Mouse (Mus musculus) intestine, embryonic 14.5 days (tissue): ENCODE measurements around the gene Znrf4. TPM values are rescaled to one million over a fixed set of nuclear protein-coding genes. Genes with fewer than 3 reads are reported as not detected.

Experiments used
- ATAC-seq: fragments of 200-750 bp; cut with Nextera tagmentation; replicated peaks from 2 replicates; pipeline ENCODE4 v1.8.0; 2017; ENCODE audit warnings: low read depth, moderate number of reproducible peaks, moderate TSS enrichment, moderate library complexity; ENCODE audit not compliant: low FRiP score, low TSS enrichment
- DNase-seq: peaks from one replicate; pipeline ENCODE4 v3.0.0-alpha.2; 2018; ENCODE audit warnings: low spot score
- H3K27ac ChIP-seq: fragments of 300-500 bp; sonication (generic); 2 replicates; pipeline ENCODE4 v1.5.1; 2014; ENCODE audit warnings: low read depth, mild to moderate bottlenecking, control low read depth
- H3K27me3 ChIP-seq: fragments of 300-500 bp; sonication (generic); replicated peaks from 2 replicates; pipeline ENCODE4 v1.6.1; 2014; ENCODE audit warnings: low read length, control low read depth; ENCODE audit not compliant: control insufficient read depth, insufficient read depth
- H3K36me3 ChIP-seq: fragments of 300-500 bp; sonication (generic); 2 replicates; pipeline ENCODE4 v1.6.1; 2014; ENCODE audit warnings: low read length, control low read depth; ENCODE audit not compliant: control insufficient read depth, insufficient read depth
- H3K4me1 ChIP-seq: fragments of 300-500 bp; sonication (generic); replicated peaks from 2 replicates; pipeline ENCODE4 v1.6.1; 2014; ENCODE audit warnings: low read length, control low read depth, mixed read lengths; ENCODE audit not compliant: control insufficient read depth, insufficient read depth
- H3K4me2 ChIP-seq: fragments of 300-500 bp; sonication (generic); 2 replicates; pipeline ENCODE4 v1.6.1; 2014; ENCODE audit warnings: low read length
- H3K4me3 ChIP-seq: fragments of 300-500 bp; sonication (generic); 2 replicates; pipeline ENCODE4 v1.5.1; 2014; ENCODE audit warnings: low read depth, low read length, control low read depth, mixed read lengths
- H3K9ac ChIP-seq: fragments of 300-500 bp; sonication (generic); 2 replicates; pipeline ENCODE4 v1.6.1; 2014; ENCODE audit warnings: mild to moderate bottlenecking, low read length
- H3K9me3 ChIP-seq: fragments of 300-500 bp; sonication (generic); 2 replicates; pipeline ENCODE4 v1.6.1; 2016; ENCODE audit warnings: low read length, control low read depth; ENCODE audit not compliant: control insufficient read depth
- WGBS: fragments of 180-500 bp; shearing (Covaris S2); extraction: QIAGEN DNeasy Blood & Tissue Kit; methylation state at CpG from one replicate; pipeline ENCODE4 v1.1.7; 2014; 5-methylcytosine and 5-hydroxymethylcytosine counted together
- polyA plus RNA-seq: library from polyadenylated mRNA; unstranded; fragments of >200 nt; fragmentation: Nextera tagmentation; extraction: Ambion mirVana; gene quantifications from 2 replicates; pipeline ENCODE4 v1.2.1, GENCODE M21; 2014

Gene Znrf4
- polyA plus RNA-seq, 1 experiment from 2014 or later, result not detected

DNA sequence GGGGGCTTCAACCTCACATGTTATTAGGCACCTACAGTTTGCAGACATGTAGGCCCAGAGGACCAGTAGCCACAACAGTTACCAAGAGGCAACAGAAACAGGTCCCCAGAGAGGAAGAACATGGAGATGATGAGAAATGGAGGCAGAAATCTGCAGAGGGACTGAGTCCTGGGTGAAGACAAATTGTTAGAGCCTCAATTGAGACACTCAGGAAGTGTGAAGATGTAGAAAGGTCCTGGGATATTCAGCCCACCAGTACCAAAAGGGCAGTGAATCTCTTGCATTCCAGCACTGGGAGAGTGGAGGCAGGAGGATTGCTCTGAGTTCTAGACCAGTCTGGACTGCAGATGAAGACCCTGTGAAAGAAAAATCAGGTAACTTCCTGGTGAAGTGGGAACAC lies 2.1 kb upstream of the Znrf4 start:
- no peak overlapping the region for H3K27ac ChIP-seq
- H3K4me1 ChIP-seq, result peaks cover 6% of the 10 kb centered on the region; the same call in 1 of the 2 replicates
- H3K27me3 ChIP-seq, result peaks cover 54% of the 10 kb centered on the region
- H3K9ac ChIP-seq, result no peak overlapping the region
- H3K4me3 ChIP-seq, result no peak overlapping the region
- H3K4me2 ChIP-seq, result no peak overlapping the region
- ATAC-seq, result no peak
- no peaks in the 10 kb centered on the region for H3K36me3 ChIP-seq
- no peak for DNase-seq
- no peaks in the 10 kb centered on the region for H3K9me3 ChIP-seq

DNA sequence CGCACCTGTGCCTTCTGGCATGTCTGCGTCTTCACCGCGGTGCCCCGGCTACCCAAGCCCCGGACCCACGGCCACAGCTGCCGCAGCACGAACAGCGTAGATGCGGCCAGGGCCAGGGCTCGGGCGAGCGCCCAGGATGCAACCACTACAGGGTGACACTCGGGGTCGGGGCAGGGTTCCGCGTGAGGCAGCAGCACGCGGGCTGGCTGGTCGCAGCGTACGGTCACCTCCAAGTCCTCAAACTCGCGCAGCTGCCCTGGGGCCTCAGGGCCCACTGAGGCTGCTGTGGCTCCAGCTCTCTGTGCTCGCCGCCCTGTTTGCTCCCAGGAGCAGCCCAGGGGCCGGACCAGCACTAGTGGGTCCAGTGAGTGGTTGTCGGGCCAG lies 532 bp downstream of the Znrf4 start:
- WGBS, result 25% methylated on average over 29 of the region's 29 CpGs
- H3K27ac ChIP-seq, result no peak overlapping the region

DNA sequence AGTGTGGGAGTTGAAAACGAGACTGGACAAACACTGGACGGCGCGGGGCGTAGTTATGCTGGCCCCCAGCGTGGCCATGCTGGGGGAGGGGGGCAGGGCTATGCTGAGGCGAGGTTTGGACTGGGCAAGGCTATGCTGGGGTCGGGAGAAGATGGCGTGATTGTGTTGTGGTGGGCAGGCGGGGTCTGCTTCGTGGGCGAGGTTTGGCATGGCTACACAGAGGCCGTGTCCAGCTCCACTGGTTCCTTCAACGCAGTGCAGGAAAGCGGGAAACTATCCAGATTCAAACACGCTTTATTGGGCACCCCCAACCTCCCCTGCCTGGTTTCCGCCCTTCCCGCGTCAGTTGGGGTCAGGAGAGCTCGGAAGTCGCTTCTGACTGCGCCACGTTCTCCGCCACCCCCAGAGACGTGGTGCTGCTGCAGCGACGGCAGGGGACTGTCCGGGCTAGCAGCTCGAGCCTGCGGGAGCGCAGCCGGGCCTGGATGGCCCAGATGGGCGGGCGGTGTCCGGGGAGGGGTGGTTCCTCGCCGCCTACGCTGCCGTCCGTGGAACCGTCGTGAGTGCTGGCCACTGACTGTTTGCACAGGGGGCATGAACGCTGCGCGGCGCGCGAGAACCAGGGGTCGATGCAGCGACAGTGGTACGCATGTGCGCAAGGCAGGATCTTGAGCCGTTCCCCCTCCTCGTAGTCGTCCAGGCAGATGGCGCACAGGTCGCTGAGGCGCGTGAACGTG lies 1.1 kb downstream of the Znrf4 start:
- Histone ChIP-seq H3K27ac (no peak overlapping the region), H3K4me1 (peaks cover 10% of the 10 kb centered on the region; the same call in 1 of the 2 replicates), H3K4me2 (peak overlapping the region; percentile 40), H3K36me3 (no peaks in the 10 kb centered on the region), H3K27me3 (peaks cover 65% of the 10 kb centered on the region), H3K4me3 (peak overlapping the region; percentile 24), H3K9ac (0 out of 2 replicates have a peak overlapping the region, but pooled peaks have one; percentile 20), H3K9me3 (no peaks in the 10 kb centered on the region)
- 8% methylated on average over 58 of the region's 60 CpGs for WGBS
- ATAC-seq (no peak), DNase-seq (peak; percentile 60)

More for the DNA sequence above, 532 bp downstream of the Znrf4 start:
- Histone ChIP-seq H3K9ac (0 out of 2 replicates have a peak overlapping the region, but pooled peaks have one; percentile 20), H3K9me3 (no peaks in the 10 kb centered on the region), H3K36me3 (no peaks in the 10 kb centered on the region), H3K4me2 (peak overlapping the region; percentile 40), H3K4me1 (peaks cover 9% of the 10 kb centered on the region; the same call in 1 of the 2 replicates), H3K27me3 (peaks cover 65% of the 10 kb centered on the region), H3K4me3 (peak overlapping the region; percentile 24)
- no peak for DNase-seq
- no peak for ATAC-seq

DNA sequence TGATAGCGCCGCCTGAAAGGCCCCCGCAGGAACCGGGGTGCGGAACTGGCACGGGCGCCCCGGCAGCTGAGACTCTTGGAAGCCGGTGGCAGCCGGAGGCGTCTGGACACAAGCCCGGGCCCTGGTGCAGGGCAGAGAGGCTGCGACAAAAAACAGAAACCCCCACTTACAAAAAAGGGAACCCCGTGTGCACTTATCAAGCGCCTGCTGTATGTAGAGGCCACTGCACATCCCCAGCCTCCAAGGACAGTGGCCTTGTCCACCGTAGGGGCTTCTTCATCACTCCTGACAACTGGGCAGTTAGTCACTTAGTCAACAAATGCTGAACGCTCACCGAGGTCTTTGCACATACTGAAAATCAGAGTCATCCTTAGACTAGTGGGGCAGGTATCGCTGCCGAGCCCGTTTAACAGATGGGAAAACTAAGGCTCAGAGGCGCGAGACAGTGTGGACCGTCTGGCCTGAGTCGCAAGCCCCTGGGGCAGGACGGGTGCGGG lies 1.7 kb downstream of the Znrf4 start:
- H3K4me3 ChIP-seq, result no peak overlapping the region
- no peak overlapping the region for H3K9ac ChIP-seq
- H3K27me3 ChIP-seq, result peaks cover 65% of the 10 kb centered on the region
- H3K9me3 ChIP-seq, result no peaks in the 10 kb centered on the region
- no peaks in the 10 kb centered on the region for H3K36me3 ChIP-seq
- WGBS, result 31% methylated on average over 27 of the region's 27 CpGs
- H3K4me2 ChIP-seq, result peak overlapping the region; percentile 40; the same call in 1 of the 2 replicates
- H3K27ac ChIP-seq, result no peak overlapping the region
- H3K4me1 ChIP-seq, result peaks cover 5% of the 10 kb centered on the region; the same call in 1 of the 2 replicates
- DNase-seq, result peak; percentile 51
- ATAC-seq, result no peak

DNA sequence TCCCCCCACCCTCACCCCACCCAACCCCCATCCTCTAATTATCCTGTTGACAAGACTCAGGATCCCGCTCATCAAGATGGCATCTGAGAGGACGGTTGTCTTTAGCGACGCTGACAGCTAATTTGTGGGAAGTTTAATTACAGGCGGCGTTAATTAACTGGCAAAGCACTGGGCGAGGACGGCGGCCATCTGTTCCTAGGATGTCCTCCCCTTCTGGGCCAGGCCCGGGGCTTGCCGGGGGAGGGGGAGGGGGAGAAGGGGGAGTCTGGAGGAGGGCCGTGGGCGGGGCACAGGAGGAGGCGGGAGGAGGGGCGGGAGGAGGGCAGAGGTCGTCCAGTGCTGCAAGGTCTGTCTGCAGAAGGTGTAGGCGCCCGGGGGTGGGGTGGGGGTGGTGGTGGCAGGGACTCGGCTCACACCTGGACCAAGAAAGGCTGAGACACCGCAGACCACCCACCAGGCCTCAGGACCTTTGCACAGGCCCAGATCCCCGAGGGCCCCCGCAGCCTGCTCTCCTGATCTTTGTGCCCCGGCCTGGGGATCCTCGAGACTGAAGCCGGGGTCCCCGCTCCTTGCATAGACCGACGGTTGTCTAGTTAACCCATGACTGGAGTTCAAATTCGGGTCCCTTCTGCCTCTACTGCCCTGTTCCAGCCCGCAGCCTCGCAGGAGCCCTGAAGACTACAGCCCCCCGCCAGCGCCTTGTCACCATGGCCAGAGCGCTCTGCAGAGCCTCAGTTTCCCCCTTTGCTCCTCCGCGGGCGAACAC lies 2.3 kb downstream of the Znrf4 start:
- Histone ChIP-seq H3K9me3 (no peaks in the 10 kb centered on the region), H3K36me3 (no peaks in the 10 kb centered on the region), H3K27me3 (peaks cover 61% of the 10 kb centered on the region), H3K4me2 (no peak overlapping the region), H3K4me3 (no peak overlapping the region), H3K27ac (no peak overlapping the region), H3K9ac (no peak overlapping the region), H3K4me1 (0 out of 2 replicates have a peak, but pooled peaks cover 4% of the 10 kb centered on the region)
- 7% methylated on average over 37 of the region's 37 CpGs for WGBS
- DNase-seq, result peak; percentile 63
- no peak for ATAC-seq

DNA sequence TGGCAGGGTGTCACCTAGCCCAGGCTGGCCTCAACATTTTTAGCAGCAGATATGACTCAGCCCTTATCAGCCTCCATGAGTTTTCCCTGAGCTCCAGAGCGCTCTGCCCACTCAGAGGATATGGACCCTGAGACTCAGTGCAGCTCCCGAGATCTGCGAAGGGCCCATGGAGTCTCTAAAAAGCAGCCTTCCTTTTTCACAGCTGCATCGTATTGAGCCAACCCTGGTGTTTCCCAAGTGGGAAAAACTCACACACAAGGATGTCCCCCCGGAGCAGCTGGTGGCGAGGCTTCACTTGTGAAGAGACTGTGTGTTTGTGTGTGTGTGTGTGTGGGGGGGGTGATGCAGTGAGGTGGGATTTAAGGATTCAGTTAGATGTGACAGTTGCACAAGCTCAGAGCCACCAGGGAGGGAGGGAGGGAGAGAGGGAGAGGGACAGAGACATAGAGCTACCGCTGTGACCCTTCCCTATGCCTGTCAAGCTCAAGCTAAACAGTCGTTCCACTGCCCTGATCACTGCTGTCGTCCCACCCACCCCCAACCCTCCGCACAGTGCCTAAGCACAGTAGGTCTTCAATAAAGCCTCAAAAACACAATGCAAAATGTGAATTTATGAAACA lies 3.1 kb downstream of the Znrf4 start:
- WGBS, result 44% methylated on average over 10 of the region's 10 CpGs
- Histone ChIP-seq H3K9ac (no peak overlapping the region), H3K27me3 (peaks cover 56% of the 10 kb centered on the region), H3K4me1 (0 out of 2 replicates have a peak, but pooled peaks cover 4% of the 10 kb centered on the region), H3K4me2 (no peak overlapping the region), H3K36me3 (no peaks in the 10 kb centered on the region), H3K27ac (no peak overlapping the region), H3K9me3 (no peaks in the 10 kb centered on the region), H3K4me3 (no peak overlapping the region)
- peak; percentile 47 for DNase-seq
- ATAC-seq, result no peak

DNA sequence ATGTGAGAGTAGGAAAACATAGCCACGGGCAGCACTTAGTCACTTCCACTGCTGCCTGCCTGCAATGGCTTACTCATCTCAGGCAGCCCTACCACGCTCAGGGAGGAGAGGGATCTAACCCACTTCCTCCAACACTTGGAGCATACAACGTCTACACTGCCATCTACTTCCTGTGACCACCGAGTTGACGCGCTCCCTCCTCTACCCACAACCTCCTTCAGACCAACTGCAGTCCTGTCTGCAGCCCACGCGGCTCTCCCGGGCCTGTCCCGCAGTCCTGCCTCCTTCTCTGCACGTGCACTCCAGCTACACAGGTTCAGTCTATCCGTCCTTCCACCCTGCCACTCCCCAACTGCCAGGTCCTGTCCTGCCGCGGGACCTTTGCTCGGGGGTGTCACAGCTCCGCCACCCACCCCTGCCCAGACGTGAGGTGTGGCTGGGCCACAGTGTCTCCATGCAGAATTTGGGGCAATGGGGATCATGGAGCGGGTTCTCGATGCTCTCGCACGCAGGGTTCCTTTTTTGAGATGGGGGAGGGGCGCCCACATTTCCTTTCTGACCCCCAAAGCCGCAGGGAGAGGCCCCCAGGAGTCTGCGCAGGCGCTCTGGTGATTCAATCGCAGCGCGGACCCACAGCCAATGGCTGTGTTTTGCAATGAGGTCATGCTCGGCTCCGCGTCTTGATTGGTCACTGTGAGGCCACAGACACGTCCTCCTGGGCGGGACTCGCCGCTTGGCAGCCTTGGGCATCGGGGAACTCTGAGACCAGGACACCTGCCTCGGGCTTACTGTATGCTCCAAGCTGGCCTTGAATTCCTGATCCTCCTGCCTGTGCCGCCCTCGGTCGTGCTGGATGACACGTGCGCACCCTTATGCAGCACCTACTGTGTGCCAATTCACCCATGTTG lies 4.8 kb downstream of the Znrf4 start:
- peak overlapping the region; percentile 65 for H3K9ac ChIP-seq
- peak overlapping the region; percentile 89 for H3K27ac ChIP-seq
- no peaks in the 10 kb centered on the region for H3K9me3 ChIP-seq
- H3K4me1 ChIP-seq, result 0 out of 2 replicates have a peak, but pooled peaks cover 4% of the 10 kb centered on the region
- H3K27me3 ChIP-seq, result peaks cover 42% of the 10 kb centered on the region
- H3K36me3 ChIP-seq, result no peaks in the 10 kb centered on the region
- H3K4me3 ChIP-seq, result peak overlapping the region; percentile 62
- H3K4me2 ChIP-seq, result peak overlapping the region; percentile 89
- ATAC-seq, result peak; percentile 94
- under 1% methylated on average over 42 of the region's 42 CpGs for WGBS
- peak; percentile 93 for DNase-seq
